Comparison of ENCODE assay signal across 8 mouse cellular contexts in genomic region chr10:50894170-50894991, GRCm38 (mm10). TPM values are rescaled to one million over a fixed set of nuclear protein-coding genes. Genes with fewer than 3 reads are reported as not detected.
A peak's percentile ranks its signal among the peaks of the same experiment; 100 is the strongest.
DNase-seq lines count a peak whose midpoint lies in the region; ATAC-seq lines count a peak whose summit lies in the region.

Gene Sim1, plus strand, starts transcription at chr10:50894754.

- H3K27me3 ChIP-seq in heart, embryonic 16.5 days (ENCODE audit: control insufficient read depth, insufficient read depth, low read length) = peaks cover 82% of the 10 kb centered on the region
- H3K27me3 ChIP-seq in stomach, embryonic 14.5 days (ENCODE audit: control insufficient read depth, insufficient read depth, low read length) = peaks cover 33% of the 10 kb centered on the region

- DNase-seq in cerebellum, adult 11-12 months = peak; percentile 12
- no peak for DNase-seq in cerebellum, adult 11 months
- DNase-seq in Muller cell, postnatal 12 days (ENCODE audit: inconsistent ontology term) = peak; percentile 86
- peak; percentile 85 for DNase-seq in embryo, embryonic 11.5 days (ENCODE audit: low read depth, low spot score)
- peak; percentile 89 for DNase-seq in kidney, postnatal 10 days

- under 1% methylated on average over 61 of the region's 62 CpGs for WGBS in heart, embryonic 16.5 days
- WGBS in stomach, embryonic 14.5 days = under 1% methylated on average over 58 of the region's 62 CpGs

- ATAC-seq in heart, embryonic 16.5 days (replicated peaks; ENCODE audit: extremely low read depth, insufficient read depth, low FRiP score) = peak; percentile 90
- ATAC-seq in megakaryocyte, adult 5-6 weeks (ENCODE audit: poor library complexity, severe bottlenecking) = peak; percentile 45
- peak; percentile 92 for ATAC-seq in stomach, embryonic 14.5 days (ENCODE audit: insufficient number of reproducible peaks, insufficient read depth, low FRiP score, low read depth)

- no peak within 1 kb of the TSS for H3K27ac ChIP-seq in heart, embryonic 16.5 days (ENCODE audit: low read length)
- no peak within 1 kb of the TSS for H3K27ac ChIP-seq in stomach, embryonic 14.5 days (ENCODE audit: low read length)

- H3K4me1 ChIP-seq in heart, embryonic 16.5 days (ENCODE audit: control insufficient read depth, insufficient read depth, low read length) = peaks cover 12% of the 10 kb centered on the region
- peaks cover 4% of the 10 kb centered on the region; the same call in 1 of the 2 replicates for H3K4me1 ChIP-seq in stomach, embryonic 14.5 days (ENCODE audit: control insufficient read depth, insufficient read depth, low read length)

- no peaks in the 10 kb centered on the region for H3K9me3 ChIP-seq in heart, embryonic 16.5 days (replicated peaks; ENCODE audit: control insufficient read depth, low read length)
- no peaks in the 10 kb centered on the region for H3K9me3 ChIP-seq in stomach, embryonic 14.5 days (ENCODE audit: control insufficient read depth, low read depth, low read length)

- peak within 1 kb of the TSS; percentile 78 for H3K4me2 ChIP-seq in heart, embryonic 16.5 days (ENCODE audit: low read depth, low read length)
- H3K4me2 ChIP-seq in stomach, embryonic 14.5 days (replicated peaks; ENCODE audit: low read depth, low read length) = peak within 1 kb of the TSS; percentile 64

- H3K9ac ChIP-seq in heart, embryonic 16.5 days (ENCODE audit: low read length) = peak within 1 kb of the TSS; percentile 10; the same call in 1 of the 2 replicates
- no peak within 1 kb of the TSS for H3K9ac ChIP-seq in stomach, embryonic 14.5 days (replicated peaks; ENCODE audit: low read depth, low read length)

- H3K4me3 ChIP-seq in heart, embryonic 16.5 days (ENCODE audit: low read length) = peak within 1 kb of the TSS; percentile 56
- peak within 1 kb of the TSS; percentile 38 for H3K4me3 ChIP-seq in stomach, embryonic 14.5 days (ENCODE audit: low read depth, low read length)

- H3K36me3 ChIP-seq in heart, embryonic 16.5 days (ENCODE audit: control insufficient read depth, insufficient read depth) = no peaks in the 10 kb centered on the region
- no peaks in the 10 kb centered on the region for H3K36me3 ChIP-seq in stomach, embryonic 14.5 days (ENCODE audit: control insufficient read depth, insufficient read depth, low read length)

RNA-seq across cellular contexts. Expression of gene Sim1, which starts in this region (rescaled TPM):
- not detected in 2 replicates for polyA plus RNA-seq in heart, embryonic 16.5 days (2015; fragmentation: Nextera tagmentation; extraction: Ambion mirVana)
- not detected in 2 replicates for total RNA-seq in megakaryocyte, adult 5-6 weeks (2015)
- total RNA-seq in megakaryocyte, adult 5-6 weeks (2017) = not detected in 2 replicates
- polyA plus RNA-seq in stomach, embryonic 14.5 days (2014; fragmentation: Nextera tagmentation; extraction: Ambion mirVana) = 0.18 TPM in 1 of 2 replicates, not detected in the other

Comparison
In these comparisons a context has a peak if more than half of its experiments do, and no peak if none do; other contexts are left out.
1. Peak in ATAC-seq, H3K4me3 ChIP-seq, H3K9ac ChIP-seq and H3K4me2 ChIP-seq in heart, embryonic 16.5 days; RNA of the gene not detected or under 1 TPM.
2. Peak in ATAC-seq in megakaryocyte, adult 5-6 weeks; RNA of the gene not detected or under 1 TPM.
3. Peak in ATAC-seq, H3K4me3 ChIP-seq and H3K4me2 ChIP-seq in stomach, embryonic 14.5 days; RNA of the gene not detected or under 1 TPM.